Mouse (Mus musculus) c-Kit-positive CD71-negative TER-119-negative erythroid progenitor cells, embryonic 14.5 days (primary cell): ENCODE data around the gene Olfr62.
A peak's percentile ranks its signal among the peaks of the same experiment; 100 is the strongest.

Experiments
- DNase-seq: peaks from one replicate; pipeline ENCODE4 v3.0.0-alpha.2; 2013; ENCODE audit warnings: low read depth

The Olfr62 gene

GRCm38 (mm10) chr4:118658652-118659051, at the start of gene Olfr62:
Gene Olfr62, plus strand, starts transcription at chr4:118658952.
- DNase-seq: no peak

DNA sequence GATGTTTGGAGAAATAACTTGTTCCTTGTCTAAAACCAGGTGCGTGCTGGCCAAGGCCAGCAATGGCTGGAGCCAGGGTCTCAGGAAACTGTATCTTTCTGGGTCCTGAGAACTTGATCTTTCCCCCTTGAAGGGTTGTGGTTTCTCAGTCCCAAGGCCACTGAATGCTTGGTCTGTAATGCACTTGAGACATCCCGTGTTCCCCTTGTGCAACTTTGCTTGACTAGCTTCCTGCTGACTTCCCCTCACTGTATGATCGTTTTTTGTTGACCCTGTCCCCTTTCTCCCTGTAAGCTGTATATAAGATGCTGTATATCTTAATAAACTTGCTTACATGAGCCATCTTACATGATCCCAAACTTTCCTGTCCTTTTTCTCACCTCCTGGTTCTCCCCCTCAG, 48.9 kb upstream of the Olfr62 start:
- DNase-seq: no peak

DNA sequence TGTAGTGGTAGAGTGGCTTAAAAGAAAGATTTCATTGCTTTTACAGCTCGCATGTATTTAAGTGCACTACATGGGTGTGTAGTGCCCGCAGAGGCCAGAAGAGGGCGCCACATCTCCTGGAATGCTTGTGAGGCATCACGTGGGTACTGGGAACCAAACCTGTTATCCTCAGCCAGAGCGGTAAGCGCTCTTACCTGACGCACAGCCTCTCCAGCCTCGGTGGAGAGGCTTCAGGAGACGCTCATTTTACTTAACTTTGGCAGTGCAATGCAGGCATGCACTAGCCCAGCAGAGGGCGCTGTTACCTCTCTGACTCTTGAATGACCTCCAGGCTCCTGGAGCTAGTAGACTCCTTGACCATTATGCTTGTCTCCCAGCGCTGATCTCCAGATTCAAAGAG, 46.1 kb upstream of the Olfr62 start:
- DNase-seq: peak; percentile 38

DNA sequence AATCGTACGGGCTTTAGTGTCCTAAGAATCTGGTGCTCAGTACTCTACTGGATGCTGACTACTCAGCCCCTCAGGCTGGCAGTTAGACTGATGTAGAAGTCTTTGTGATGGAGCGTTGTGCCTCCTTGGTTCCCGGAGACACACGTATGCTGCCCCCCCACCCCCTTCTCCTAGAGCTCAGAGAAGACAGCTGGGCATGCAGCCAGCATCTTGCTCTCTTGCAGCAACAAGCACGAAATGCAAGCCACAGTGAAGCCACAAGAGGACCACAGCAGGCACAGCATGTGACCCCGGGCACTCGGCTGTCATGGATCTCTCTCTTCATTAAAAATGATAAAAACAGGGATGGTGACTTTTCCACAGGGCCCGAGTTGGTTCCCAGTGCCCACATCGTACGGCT, 43.3 kb upstream of the Olfr62 start:
- DNase-seq: no peak

GRCm38 (mm10) chr4:118620279-118620966, 38.3 kb upstream of the Olfr62 start, which contains the start of the genes Cfap57 and Ebna1bp2:
Gene Cfap57, minus strand, starts transcription at chr4:118620777.
Gene Ebna1bp2, plus strand, starts transcription at chr4:118620799.
- peak; percentile 95 for DNase-seq

DNA sequence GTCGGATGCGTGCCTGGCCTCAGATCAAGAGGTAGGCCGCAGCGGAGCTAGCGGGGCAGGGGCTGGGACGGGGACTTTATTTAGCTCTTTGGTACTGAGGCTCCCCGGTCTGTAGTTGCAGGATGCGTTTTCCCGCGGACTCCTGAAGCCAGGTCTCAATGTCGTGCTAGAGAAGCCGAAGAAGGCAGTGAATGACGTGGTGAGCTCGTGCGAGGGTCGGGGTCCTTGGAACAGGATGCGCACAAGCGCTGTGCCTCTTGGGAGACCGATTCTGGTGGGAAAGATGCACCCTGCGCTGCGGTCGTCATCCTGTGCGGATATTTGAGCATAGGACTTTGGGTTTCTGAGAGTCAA, 37.8 kb upstream of the Olfr62 start:
- no peak for DNase-seq

DNA sequence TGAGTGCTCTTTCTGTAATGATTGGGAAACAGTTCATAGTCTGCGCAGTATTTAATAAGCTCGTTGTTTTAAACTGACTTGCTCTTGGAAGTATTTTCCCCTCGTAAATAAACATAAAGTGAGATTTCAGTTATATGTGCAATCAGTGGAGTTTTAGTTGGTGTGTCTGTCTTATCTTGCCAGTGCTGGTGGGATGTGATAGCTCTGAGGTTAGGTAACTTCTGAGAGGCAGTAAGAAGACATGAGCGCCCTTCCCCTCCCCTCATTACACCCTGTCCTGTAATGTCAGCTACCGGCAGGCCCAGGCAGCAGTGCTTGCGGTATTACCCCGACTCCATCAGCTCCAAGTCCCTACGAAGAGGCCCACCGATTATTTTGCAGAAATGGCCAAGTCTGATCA, 37.0 kb upstream of the Olfr62 start:
- DNase-seq: no peak

GRCm38 (mm10) chr4:118630261-118630660, 28.5 kb upstream of the Olfr62 start:
- no peak for DNase-seq

DNA sequence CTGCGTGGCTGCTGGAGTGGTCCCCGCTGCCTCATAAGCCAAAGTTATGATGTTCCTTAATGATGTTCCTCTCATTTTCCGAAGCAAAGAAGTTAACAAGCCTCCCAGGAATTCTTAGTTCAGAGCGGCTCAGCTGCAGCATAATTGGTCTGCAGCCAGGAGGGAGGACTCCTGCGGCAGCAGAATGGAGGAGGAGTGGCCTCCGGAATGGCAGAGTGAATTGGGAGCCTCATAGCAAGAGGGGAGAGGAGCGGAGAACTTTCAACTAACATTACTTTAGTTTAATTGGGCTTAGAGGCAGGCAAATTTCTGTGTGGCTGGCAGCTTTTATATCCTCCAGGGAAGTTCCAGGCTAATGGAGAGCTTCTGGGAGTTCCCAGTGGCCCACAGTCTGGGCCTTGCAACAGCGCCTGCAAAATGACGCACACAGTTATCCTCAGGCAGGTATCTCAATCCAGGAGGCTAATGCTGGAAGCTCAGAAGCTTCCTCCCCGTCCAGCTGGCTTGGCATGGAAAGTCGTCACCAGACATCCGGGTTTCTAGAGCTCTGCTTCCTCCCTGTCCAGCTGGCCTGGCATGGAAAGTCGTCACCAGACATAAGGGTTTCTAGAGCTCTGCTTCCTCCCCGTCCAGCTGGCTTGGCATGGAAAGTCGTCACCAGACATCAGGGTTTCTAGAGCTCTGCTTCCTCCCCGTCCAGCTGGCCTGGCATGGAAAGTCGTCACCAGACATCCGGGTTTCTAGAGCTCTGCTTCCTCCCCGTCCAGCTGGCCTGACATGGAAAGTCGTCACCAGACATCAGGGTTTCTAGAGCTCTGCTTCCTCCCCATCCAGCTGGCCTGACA, 16.2 kb upstream of the Olfr62 start:
- DNase-seq: no peak

DNA sequence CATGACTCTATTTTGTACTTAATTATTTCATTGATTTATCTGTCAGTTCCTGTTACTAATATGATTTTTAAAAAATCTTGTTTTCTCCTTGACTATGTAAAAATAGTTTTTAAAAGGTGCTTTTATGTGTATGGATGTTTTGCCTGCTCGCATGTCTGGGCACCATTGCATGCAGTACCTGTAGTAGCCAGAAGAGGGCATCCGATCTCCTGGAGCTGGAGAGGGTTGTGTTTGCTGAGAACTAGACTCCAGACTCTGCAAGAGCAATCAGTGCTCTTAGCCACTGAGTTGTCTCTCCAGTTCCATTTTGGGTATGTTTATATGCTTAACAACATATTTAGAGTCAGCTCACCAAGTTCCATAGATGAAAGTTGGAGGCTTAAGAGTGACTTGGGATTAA, 13.5 kb upstream of the Olfr62 start:
- peak; percentile 35 for DNase-seq

DNA sequence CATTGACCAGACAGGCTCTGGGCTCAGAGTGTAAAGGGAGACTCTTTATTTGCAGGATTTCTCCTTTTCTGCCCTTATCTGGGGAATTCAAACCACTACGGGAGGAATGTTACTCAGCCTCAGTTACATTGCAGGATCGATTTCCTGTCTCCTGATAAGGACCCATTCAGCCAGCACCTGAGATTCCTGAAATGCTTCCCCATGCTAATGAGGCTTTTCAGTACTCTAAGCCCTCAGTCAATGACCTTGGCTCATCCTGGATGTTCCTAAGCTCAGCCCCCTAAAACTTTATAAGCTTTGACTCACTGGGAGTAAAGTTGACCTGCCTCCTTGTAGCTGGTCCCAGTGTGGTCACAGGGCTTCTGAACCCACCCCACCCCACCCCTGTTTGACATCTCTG, 28.3 kb downstream of the Olfr62 start:
- DNase-seq: no peak

DNA sequence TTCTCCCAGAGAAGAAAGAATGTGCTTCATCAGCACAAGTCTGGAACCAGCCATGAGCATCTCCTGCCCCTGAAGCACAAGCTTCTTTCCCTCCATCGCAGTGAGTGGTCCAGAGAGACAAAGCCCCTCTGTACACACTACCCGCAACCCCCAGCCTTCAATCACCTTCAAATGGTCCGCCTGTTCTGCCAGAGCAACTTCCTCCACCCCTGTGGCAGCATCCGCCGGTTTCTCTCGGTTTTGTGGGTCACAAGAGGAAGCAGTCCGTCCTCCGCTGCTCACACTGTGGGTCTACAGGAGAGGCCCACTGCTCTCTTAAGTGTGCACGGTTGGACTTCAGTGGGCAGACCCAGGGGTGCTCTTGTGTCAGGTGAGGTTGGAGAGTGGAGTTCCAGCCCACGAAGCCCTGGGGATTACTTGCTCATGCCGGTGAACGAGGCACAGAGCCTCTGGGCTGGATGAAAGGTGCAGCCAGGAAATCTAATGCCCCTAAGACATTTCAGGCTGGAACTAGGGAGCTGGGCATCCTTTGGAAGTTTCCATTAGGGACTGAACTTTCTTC, 33.7 kb downstream of the Olfr62 start, which contains the start of gene Olfr1342:
TSS of gene Olfr1342 (minus strand) at position 345 of the 562 bp plus-strand sequence.
- peak; percentile 6 for DNase-seq

GRCm38 (mm10) chr4:118693812-118694211, 35.1 kb downstream of the Olfr62 start:
- DNase-seq: no peak

- DNase-seq: no peak
Measured at GRCm38 (mm10) chr4:118703223-118703622, 44.5 kb downstream of the Olfr62 start, which contains the start of gene Olfr1341. Gene Olfr1341, plus strand, starts transcription at chr4:118703523.

DNA sequence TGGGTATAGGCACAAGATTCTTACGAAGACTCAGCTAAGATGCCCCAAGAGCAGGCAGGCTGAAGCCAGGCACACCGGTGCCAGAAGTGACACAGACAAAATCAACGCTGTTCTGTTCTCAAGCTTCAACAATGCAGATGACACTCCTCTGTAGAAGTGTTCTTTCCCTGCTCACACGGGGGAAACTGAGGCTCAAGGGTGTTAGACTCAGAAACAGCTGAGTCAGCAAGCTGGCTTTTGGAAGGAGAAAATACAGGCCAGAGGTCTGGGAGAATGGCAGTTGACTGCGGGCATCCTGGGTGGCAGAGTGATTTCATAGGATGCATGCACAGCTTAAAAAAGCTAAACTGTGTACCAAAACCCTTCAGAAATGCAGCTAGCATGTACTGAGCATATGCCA, 49.3 kb downstream of the Olfr62 start:
- no peak for DNase-seq

GRCm38 (mm10) chr4:118711656-118712055, 52.9 kb downstream of the Olfr62 start:
- no peak for DNase-seq
